Mouse (Mus musculus): ENCODE data around the gene Clptm1l. TPM values are rescaled to one million over a fixed set of nuclear protein-coding genes. Genes with fewer than 3 reads are reported as not detected.

Gene Clptm1l
- polyA plus RNA-seq (2014; fragmentation: Illumina TruSeq; extraction: RNeasy Lipid Tissue Mini Kit (QIAGEN cat#74804); ENCODE audit: insufficient read depth, low read depth, low replicate concordance), result 110 TPM

GRCm38 (mm10) chr13:73603522-73604155, at the start of gene Clptm1l:
Clptm1l (plus strand) TSS chr13:73604006.

GRCm38 (mm10) chr13:73626745-73627549, 23.1 kb downstream of the Clptm1l start, which contains the start of gene Tert:
Tert (plus strand) TSS chr13:73626911.

Other genes with a start within 250 kb of the Clptm1l start
- gene Lpcat1, start 136.8 kb upstream of the Clptm1l start, polyA plus RNA-seq (2014; fragmentation: Illumina TruSeq; extraction: RNeasy Lipid Tissue Mini Kit (QIAGEN cat#74804); ENCODE audit: insufficient read depth, low read depth, low replicate concordance), result 146 TPM
- gene Slc6a3, start 67.3 kb upstream of the Clptm1l start, polyA plus RNA-seq (2014; fragmentation: Illumina TruSeq; extraction: RNeasy Lipid Tissue Mini Kit (QIAGEN cat#74804); ENCODE audit: insufficient read depth, low read depth, low replicate concordance), result not detected
- 0.53 TPM for gene Tert, start 22.9 kb downstream of the Clptm1l start, polyA plus RNA-seq (2014; fragmentation: Illumina TruSeq; extraction: RNeasy Lipid Tissue Mini Kit (QIAGEN cat#74804); ENCODE audit: insufficient read depth, low read depth, low replicate concordance)
- not detected for gene Slc6a18, start 74.0 kb downstream of the Clptm1l start, polyA plus RNA-seq (2014; fragmentation: Illumina TruSeq; extraction: RNeasy Lipid Tissue Mini Kit (QIAGEN cat#74804); ENCODE audit: insufficient read depth, low read depth, low replicate concordance)
- 0.15 TPM for gene Slc6a19, start 100.9 kb downstream of the Clptm1l start, polyA plus RNA-seq (2014; fragmentation: Illumina TruSeq; extraction: RNeasy Lipid Tissue Mini Kit (QIAGEN cat#74804); ENCODE audit: insufficient read depth, low read depth, low replicate concordance)
- 14.8 TPM for gene Slc12a7, start 129.1 kb downstream of the Clptm1l start, polyA plus RNA-seq (2014; fragmentation: Illumina TruSeq; extraction: RNeasy Lipid Tissue Mini Kit (QIAGEN cat#74804); ENCODE audit: insufficient read depth, low read depth, low replicate concordance)
- gene Nkd2, start 243.6 kb downstream of the Clptm1l start, polyA plus RNA-seq (2014; fragmentation: Illumina TruSeq; extraction: RNeasy Lipid Tissue Mini Kit (QIAGEN cat#74804); ENCODE audit: insufficient read depth, low read depth, low replicate concordance), result 4.3 TPM

Data from lung, adult 10 weeks (tissue).